Mouse (Mus musculus) cerebellum, adult 2 months (tissue): ENCODE results near the gene Fndc4. TPM values are rescaled to one million over a fixed set of nuclear protein-coding genes. Genes with fewer than 3 reads are reported as not detected.
A peak's percentile ranks its signal among the peaks of the same experiment; 100 is the strongest.

ENCODE experiments used
- DNase-seq, 2 experiments: peaks; one replicate each; pipeline ENCODE4 v3.0.0; 2021
- H3K27ac ChIP-seq: fragments of 200-500 bp; 2 replicates; pipeline ENCODE4 v1.5.1; 2012; ENCODE audit warnings: low read length, control low read depth, inconsistent platforms; ENCODE audit not compliant: insufficient read depth
- H3K27me3 ChIP-seq: fragments of 200-500 bp; 2 replicates; pipeline ENCODE4 v1.6.1; 2012; ENCODE audit warnings: inconsistent platforms, mild to moderate bottlenecking, low read length, moderate library complexity; ENCODE audit not compliant: control insufficient read depth, insufficient read depth
- H3K4me1 ChIP-seq: fragments of 200-500 bp; 2 replicates; pipeline ENCODE4 v1.6.1; 2011; ENCODE audit warnings: low read length; ENCODE audit not compliant: control insufficient read depth, insufficient read depth
- H3K4me3 ChIP-seq: fragments of 200-500 bp; replicated peaks from 2 replicates; pipeline ENCODE3; 2011; ENCODE audit warnings: mild to moderate bottlenecking, low read depth, low read length, control low read depth; ENCODE audit not compliant: insufficient read depth
- CTCF ChIP-seq: fragments of 200-500 bp; IDR thresholded peaks from 2 replicates; pipeline ENCODE4 v1.5.1; 2011; ENCODE audit warnings: low read depth, mild to moderate bottlenecking, control low read depth, low read length, moderate library complexity, borderline replicate concordance; ENCODE audit not compliant: insufficient read depth
- POLR2A ChIP-seq: fragments of 200-500 bp; IDR thresholded peaks from 2 replicates; pipeline ENCODE4 v1.6.1; 2011; ENCODE audit warnings: low read length, control low read depth, borderline replicate concordance; ENCODE audit not compliant: insufficient read depth
- WGBS: fragments of 180-500 bp; shearing (Covaris S2); methylation state at CpG from one replicate; pipeline ENCODE4 v1.1.7; 2018; 5-methylcytosine and 5-hydroxymethylcytosine counted together
- polyA plus RNA-seq: library from polyadenylated mRNA; depleted of rRNA; stranded (reverse); fragments of >200 nt; gene quantifications from 2 replicates; pipeline ENCODE4 v1.2.3, GENCODE M21; 2012; rRNA removed

Gene Fndc4
- polyA plus RNA-seq, 1 experiment: 190 TPM

DNA sequence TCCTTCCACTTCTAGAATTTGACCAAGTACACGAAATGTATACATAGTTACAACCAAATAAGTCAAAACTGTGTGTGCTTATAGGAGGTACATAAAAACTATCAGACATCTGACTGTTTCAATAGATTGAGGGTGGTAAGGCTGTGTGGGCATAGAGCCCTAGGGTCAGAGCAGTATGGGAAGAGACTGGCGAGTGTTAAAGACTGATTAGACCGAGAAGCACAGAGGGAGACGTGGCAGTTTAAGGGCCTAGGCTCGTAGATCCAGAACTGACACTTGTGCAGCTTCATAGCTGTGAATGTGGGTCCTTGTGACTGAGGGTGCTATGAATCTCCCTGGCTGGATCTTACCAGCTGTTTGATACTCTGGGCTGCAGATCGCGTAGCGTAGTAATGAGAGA, 41.0 kb downstream of the Fndc4 start:
- WGBS: 85% methylated on average over 8 of the region's 8 CpGs
- Histone ChIP-seq H3K4me1 (no peaks in the 10 kb centered on the region; the same call in 1 of the 2 replicates), H3K4me3 (no peak overlapping the region), H3K27ac (no peak overlapping the region), H3K27me3 (no peaks in the 10 kb centered on the region)
- no peak for DNase-seq
- TF ChIP-seq POLR2A (no peak), CTCF (no peak)

DNA sequence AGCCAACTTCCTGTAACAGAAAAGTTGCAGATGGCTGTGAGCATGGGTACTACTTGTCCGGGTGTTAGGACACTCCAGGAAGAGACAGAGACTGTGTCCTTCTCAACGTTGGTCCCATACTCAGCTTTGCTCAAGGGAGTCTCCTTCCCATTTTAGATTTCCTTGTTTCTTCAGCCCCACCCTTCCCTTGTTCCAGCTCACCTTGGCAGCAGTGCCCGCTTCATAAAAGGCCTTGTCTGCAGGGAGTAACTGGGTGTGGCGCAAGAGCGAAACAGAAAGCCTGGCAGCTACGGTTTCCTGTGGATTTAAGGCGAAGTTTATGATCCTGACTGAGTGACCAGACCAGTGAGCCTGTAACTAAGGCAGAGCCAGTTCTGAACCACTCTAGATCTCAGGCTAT, 41.4 kb downstream of the Fndc4 start:
- no peaks in the 10 kb centered on the region for H3K27me3 ChIP-seq
- no peak overlapping the region for H3K4me3 ChIP-seq
- no peak overlapping the region for H3K27ac ChIP-seq
- WGBS: 74% methylated on average over 7 of the region's 7 CpGs
- no peaks in the 10 kb centered on the region; the same call in 1 of the 2 replicates for H3K4me1 ChIP-seq
- no peak for DNase-seq
- TF ChIP-seq POLR2A: no peak
- no peak for TF ChIP-seq CTCF

DNA sequence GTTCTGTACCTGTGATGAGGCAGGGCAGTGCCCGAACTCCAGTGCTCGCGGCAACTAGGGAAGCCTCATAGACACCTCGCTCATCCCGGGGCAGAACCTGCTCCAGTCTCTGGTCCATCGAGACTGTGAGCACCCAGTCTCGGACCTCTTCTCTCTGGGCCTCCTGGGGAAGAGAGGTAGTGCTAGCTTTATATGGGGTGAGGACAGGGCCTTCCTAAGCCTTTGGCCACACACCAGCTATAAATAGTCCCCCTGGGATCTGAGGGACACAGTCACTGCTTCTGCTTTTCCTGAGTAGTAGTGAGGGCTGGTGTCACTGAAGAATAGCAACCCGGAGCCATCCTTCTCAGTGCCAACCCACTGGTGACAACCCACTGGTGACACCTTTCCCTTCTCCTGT, 42.1 kb downstream of the Fndc4 start:
- Histone ChIP-seq H3K27me3 (no peaks in the 10 kb centered on the region), H3K27ac (0 out of 2 replicates have a peak overlapping the region, but pooled peaks have one; percentile 3), H3K4me3 (no peak overlapping the region), H3K4me1 (no peaks in the 10 kb centered on the region; the same call in 1 of the 2 replicates)
- TF ChIP-seq CTCF (no peak), POLR2A (no peak)
- WGBS: 94% methylated on average over 8 of the region's 8 CpGs
- DNase-seq: no peak

DNA sequence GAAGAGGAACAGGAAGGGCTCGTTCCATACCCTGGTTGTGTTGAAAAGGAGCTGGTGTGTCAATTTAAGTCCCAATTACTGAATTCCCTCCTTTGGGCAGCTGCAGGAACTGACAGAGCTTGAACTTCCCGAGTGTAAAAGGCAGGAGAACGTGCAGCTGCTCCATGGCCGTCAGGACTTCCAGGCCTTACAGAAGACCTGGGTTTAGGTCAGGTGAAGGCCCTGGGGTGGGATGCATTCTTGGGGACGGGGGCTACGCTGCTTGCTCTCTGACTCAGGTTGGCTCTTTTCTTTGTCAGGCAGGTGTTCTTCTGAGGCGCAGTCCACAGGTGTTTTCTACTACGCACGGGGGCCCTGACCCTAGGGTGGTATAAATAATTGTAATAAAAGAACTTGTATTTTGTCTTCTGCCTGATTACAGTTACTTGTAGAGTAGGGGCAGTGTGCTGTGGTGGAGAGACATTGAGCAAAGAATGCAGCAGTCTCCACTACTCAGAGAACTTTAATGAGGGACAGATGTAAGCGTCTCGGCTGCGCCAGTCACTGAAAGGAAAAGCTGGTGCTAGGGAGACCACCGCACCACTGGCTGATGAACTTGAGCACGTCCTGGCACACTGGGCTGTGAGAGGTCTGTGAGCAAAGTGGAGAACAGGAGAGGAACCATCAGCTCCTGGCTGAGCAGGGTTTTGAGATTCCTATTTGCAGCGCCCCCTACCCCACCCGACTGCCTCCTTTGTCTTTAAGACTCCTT, 42.9 kb downstream of the Fndc4 start:
- TF ChIP-seq CTCF (no peak), POLR2A (no peak)
- H3K27me3 ChIP-seq: no peaks in the 10 kb centered on the region
- no peak overlapping the region for H3K4me3 ChIP-seq
- H3K27ac ChIP-seq: no peak overlapping the region
- no peak for DNase-seq
- H3K4me1 ChIP-seq: no peaks in the 10 kb centered on the region; the same call in 1 of the 2 replicates
- WGBS: 87% methylated on average over 16 of the region's 16 CpGs

DNA sequence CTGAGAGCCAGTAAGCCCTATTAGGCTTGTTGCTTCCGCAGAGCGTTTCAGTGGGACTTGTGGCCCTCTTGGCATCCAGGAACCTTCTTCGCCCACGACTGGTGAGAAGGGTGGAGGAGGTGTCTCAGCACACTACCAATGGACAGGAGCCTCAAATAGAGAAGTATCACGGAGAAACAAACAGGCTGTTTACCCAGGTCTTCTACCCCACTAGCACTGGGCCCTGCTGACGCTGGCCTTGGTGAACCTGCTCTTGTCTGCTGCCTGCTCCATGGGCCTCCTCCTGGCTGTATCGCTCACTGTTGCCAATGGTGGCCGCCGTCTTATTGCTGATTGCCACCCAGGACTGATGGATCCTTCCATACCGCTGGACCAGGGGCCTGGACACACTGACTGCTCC, 43.7 kb downstream of the Fndc4 start:
- TF ChIP-seq CTCF: no peak
- no peak for TF ChIP-seq POLR2A
- Histone ChIP-seq H3K27me3 (no peaks in the 10 kb centered on the region), H3K27ac (no peak overlapping the region), H3K4me1 (no peaks in the 10 kb centered on the region; the same call in 1 of the 2 replicates), H3K4me3 (peak overlapping the region; percentile 32)
- 65% methylated on average over 10 of the region's 10 CpGs for WGBS
- DNase-seq: no peak

DNA sequence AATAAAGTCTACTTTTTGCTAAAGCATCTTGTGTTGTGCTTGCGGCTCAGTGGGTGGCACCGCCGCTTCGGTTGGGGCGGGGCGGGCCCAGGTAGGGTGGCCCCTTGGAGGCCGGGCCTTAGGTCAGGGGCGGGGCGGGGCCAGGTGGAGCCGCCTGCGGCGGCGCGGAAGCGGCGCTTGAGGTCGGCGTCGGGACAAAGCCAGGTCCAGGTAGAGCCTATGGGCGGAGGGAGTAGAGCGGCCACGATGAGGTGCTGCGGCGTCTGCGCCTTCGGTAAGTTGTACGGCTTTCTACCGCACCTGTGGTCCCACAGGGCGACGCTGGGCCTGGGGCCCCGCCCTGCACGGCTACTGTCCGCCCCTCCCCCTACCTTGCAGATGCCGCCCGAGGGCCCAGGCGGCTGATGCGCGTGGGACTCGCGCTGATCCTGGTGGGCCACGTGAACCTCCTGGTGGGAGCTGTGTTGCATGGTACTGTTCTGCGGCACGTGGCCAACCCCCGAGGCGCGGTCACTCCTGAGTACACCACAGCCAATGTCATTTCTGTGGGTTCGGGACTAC, 44.3 kb downstream of the Fndc4 start, which contains the start of gene Krtcap3:
TSS of gene Krtcap3 (plus strand) at position 151 of the 561 bp plus-strand sequence.
- peak within 1 kb of the TSS; percentile 32 for H3K4me3 ChIP-seq
- TF ChIP-seq CTCF: no peak
- no peak for TF ChIP-seq POLR2A
- DNase-seq: peak; percentile 32 to 44
- no peaks in the 10 kb centered on the region; the same call in 1 of the 2 replicates for H3K4me1 ChIP-seq
- H3K27ac ChIP-seq: no peak within 1 kb of the TSS
- 35% methylated on average over 47 of the region's 47 CpGs for WGBS
- no peaks in the 10 kb centered on the region for H3K27me3 ChIP-seq

DNA sequence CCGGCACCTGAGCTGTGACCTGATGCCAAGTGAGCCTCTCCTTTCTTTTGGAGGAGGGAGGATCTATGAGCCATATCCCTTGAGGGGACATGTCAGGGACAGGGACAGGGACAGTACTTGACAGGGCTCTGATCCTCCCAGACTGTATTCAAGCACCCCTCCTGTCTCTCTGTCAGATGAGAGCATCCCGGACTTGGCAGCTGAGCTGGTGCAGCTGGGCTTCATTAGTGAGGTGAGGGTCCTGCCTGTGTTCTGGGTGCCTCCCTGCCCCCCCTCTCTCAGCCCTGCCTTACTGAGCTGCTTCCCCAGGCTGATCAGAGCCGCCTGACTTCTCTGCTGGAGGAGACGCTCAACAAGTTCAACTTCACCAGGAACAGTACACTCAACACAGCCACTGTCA, 45.2 kb downstream of the Fndc4 start:
- no peak overlapping the region for H3K4me3 ChIP-seq
- H3K27me3 ChIP-seq: no peaks in the 10 kb centered on the region
- TF ChIP-seq CTCF (no peak), POLR2A (no peak)
- no peaks in the 10 kb centered on the region; the same call in 1 of the 2 replicates for H3K4me1 ChIP-seq
- 23% methylated on average over 4 of the region's 4 CpGs for WGBS
- no peak for DNase-seq
- H3K27ac ChIP-seq: no peak overlapping the region

Other genes with a start within 250 kb of the Fndc4 start
- 170 and 175 TPM in 2 replicates for gene Atraid, start 247.8 kb downstream of the Fndc4 start, polyA plus RNA-seq
- gene Slc5a6, start 247.2 kb downstream of the Fndc4 start, polyA plus RNA-seq: 45.1 and 49.6 TPM in 2 replicates
- 21.7 and 23.4 TPM in 2 replicates for gene Cad, start 241.3 kb downstream of the Fndc4 start, polyA plus RNA-seq
- not detected in 2 replicates for gene Dnajc5g, start 189.8 kb downstream of the Fndc4 start, polyA plus RNA-seq
- 19.7 and 23.5 TPM in 2 replicates for gene Slc30a3, start 187.8 kb downstream of the Fndc4 start, polyA plus RNA-seq
- not detected in 2 replicates for gene Trim54, start 179.4 kb downstream of the Fndc4 start, polyA plus RNA-seq
- gene Ucn, start 157.3 kb downstream of the Fndc4 start, polyA plus RNA-seq: 1.2 TPM in 1 of 2 replicates, not detected in the other
- gene Mpv17, start 141.8 kb downstream of the Fndc4 start, polyA plus RNA-seq: 91.1 and 91.7 TPM in 2 replicates
- 3.9 and 4.1 TPM in 2 replicates for gene Gm29609, start 116.2 kb downstream of the Fndc4 start, polyA plus RNA-seq
- 94.6 and 100 TPM in 2 replicates for gene Gtf3c2, start 115.9 kb downstream of the Fndc4 start, polyA plus RNA-seq
- gene Snx17, start 102.9 kb downstream of the Fndc4 start, polyA plus RNA-seq: 124 and 125 TPM in 2 replicates
- gene Eif2b4, start 102.7 kb downstream of the Fndc4 start, polyA plus RNA-seq: 87.1 and 93.7 TPM in 2 replicates
- gene Zfp513, start 93.8 kb downstream of the Fndc4 start, polyA plus RNA-seq: 44.5 and 45.4 TPM in 2 replicates
- 83.9 and 84.1 TPM in 2 replicates for gene Ppm1g, start 75.4 kb downstream of the Fndc4 start, polyA plus RNA-seq
- gene Nrbp1, start 55.2 kb downstream of the Fndc4 start, polyA plus RNA-seq: 143 and 148 TPM in 2 replicates
- 0.48 TPM in 1 of 2 replicates, not detected in the other for gene Gm9970, start 54.8 kb downstream of the Fndc4 start, polyA plus RNA-seq
- gene Krtcap3, start 44.4 kb downstream of the Fndc4 start, polyA plus RNA-seq: 4.3 and 5.2 TPM in 2 replicates
- 69.3 and 75.3 TPM in 2 replicates for gene Ift172, start 5.0 kb downstream of the Fndc4 start, polyA plus RNA-seq
- gene Gckr, start 1.4 kb upstream of the Fndc4 start, polyA plus RNA-seq: 1.2 and 1.4 TPM in 2 replicates
- gene Zfp512, start 156.4 kb upstream of the Fndc4 start, polyA plus RNA-seq: 46.1 and 46.3 TPM in 2 replicates
- gene 4930548H24Rik, start 189.7 kb upstream of the Fndc4 start, polyA plus RNA-seq: not detected in 2 replicates
- 24.8 and 26.7 TPM in 2 replicates for gene Gpn1, start 198.7 kb upstream of the Fndc4 start, polyA plus RNA-seq
- 25.0 and 26.3 TPM in 2 replicates for gene Slc4a1ap, start 230.9 kb upstream of the Fndc4 start, polyA plus RNA-seq
- 17.1 and 17.9 TPM in 2 replicates for gene Supt7l, start 231.7 kb upstream of the Fndc4 start, polyA plus RNA-seq